Mouse (Mus musculus) C2C12 (cell line): ENCODE data around the gene Syt7.

Experiments used
- CTCF ChIP-seq: IDR thresholded peaks from one replicate; pipeline ENCODE4 v1.5.1; 2011; ENCODE audit not compliant: control insufficient read depth, insufficient read depth, insufficient read length
- FOSL1 ChIP-seq: IDR thresholded peaks from one replicate; pipeline ENCODE4 v1.8.0; 2011; ENCODE audit warnings: mild to moderate bottlenecking, low read length; ENCODE audit not compliant: poor library complexity, insufficient read depth, severe bottlenecking
- MAX ChIP-seq: IDR thresholded peaks from one replicate; pipeline ENCODE4 v1.6.1; 2011; ENCODE audit warnings: mild to moderate bottlenecking, control low read depth
- MYOD1 ChIP-seq: IDR thresholded peaks from one replicate; pipeline ENCODE4 v1.6.1; 2011; ENCODE audit warnings: low read depth; ENCODE audit not compliant: control insufficient read depth, insufficient read length
- MYOG ChIP-seq: IDR thresholded peaks from one replicate; pipeline ENCODE4 v1.6.1; 2011; ENCODE audit not compliant: control insufficient read depth, insufficient read length; ENCODE audit errors: extremely low read depth
- USF1 ChIP-seq: IDR thresholded peaks from one replicate; pipeline ENCODE4 v1.6.1; 2011; ENCODE audit warnings: low read depth, mild to moderate bottlenecking, control low read depth, moderate library complexity

GRCm38 (mm10) chr19:10449708-10450107, 60.8 kb downstream of the Syt7 start:
- peak; percentile 54 for TF ChIP-seq CTCF
- TF ChIP-seq MAX = no peak
- TF ChIP-seq MYOG = no peak
- TF ChIP-seq FOSL1 = no peak
- TF ChIP-seq USF1 = no peak
- no peak for TF ChIP-seq MYOD1
